Mouse (Mus musculus) NIH3T3 (cell line): ENCODE measurements around the gene Yif1a.

Experiments
- DNase-seq: peaks from one replicate; pipeline ENCODE4 v3.0.0-alpha.2; 2012; ENCODE audit warnings: low read depth

The Yif1a gene

GRCm38 (mm10) chr19:5087884-5088728 is at the start of gene Yif1a:
Gene Yif1a (plus strand): TSS chr19:5088538.
- peak; percentile 99 for DNase-seq

GRCm38 (mm10) chr19:5038709-5039156 is 49.6 kb upstream of the Yif1a start, which contains the start of the genes B4gat1 and AC124502.3:
Gene B4gat1 (plus strand): TSS chr19:5038826.
Gene AC124502.3 (plus strand): TSS chr19:5038891.
- DNase-seq, result peak; percentile 98

GRCm38 (mm10) chr19:5039301-5040114 is 48.8 kb upstream of the Yif1a start:
- DNase-seq, result no peak

- peak; percentile 99 for DNase-seq
Measured at GRCm38 (mm10) chr19:5040862-5041523, 47.3 kb upstream of the Yif1a start, which contains the start of gene Brms1. Gene Brms1 (plus strand): TSS chr19:5041354.

GRCm38 (mm10) chr19:5041588-5041987 is 46.8 kb upstream of the Yif1a start:
- no peak for DNase-seq

- DNase-seq, result peak; percentile 80
Measured at GRCm38 (mm10) chr19:5045531-5045930, 42.8 kb upstream of the Yif1a start.

- DNase-seq, result no peak
Measured at GRCm38 (mm10) chr19:5048138-5049056, 39.9 kb upstream of the Yif1a start.

- no peak for DNase-seq
Measured at GRCm38 (mm10) chr19:5049325-5049724, 39.0 kb upstream of the Yif1a start.

GRCm38 (mm10) chr19:5050047-5050905 is 38.1 kb upstream of the Yif1a start, which contains the start of gene Rin1:
Gene Rin1 (plus strand): TSS chr19:5050481.
- peak; percentile 93 for DNase-seq

- DNase-seq, result peak; percentile 68
Measured at GRCm38 (mm10) chr19:5051031-5051430, 37.3 kb upstream of the Yif1a start.

- no peak for DNase-seq
Measured at GRCm38 (mm10) chr19:5051515-5051914, 36.8 kb upstream of the Yif1a start.

GRCm38 (mm10) chr19:5052166-5052822 is 36.0 kb upstream of the Yif1a start:
- DNase-seq, result no peak

- DNase-seq, result no peak
Measured at GRCm38 (mm10) chr19:5052853-5053252, 35.5 kb upstream of the Yif1a start.

- DNase-seq, result peak; percentile 91
Measured at GRCm38 (mm10) chr19:5053909-5054308, 34.4 kb upstream of the Yif1a start.

GRCm38 (mm10) chr19:5056251-5056650 is 32.1 kb upstream of the Yif1a start:
- DNase-seq, result peak; percentile 83

- DNase-seq, result peak; percentile 76
Measured at GRCm38 (mm10) chr19:5057876-5058775, 30.2 kb upstream of the Yif1a start.

- peak; percentile 76 for DNase-seq
Measured at GRCm38 (mm10) chr19:5058801-5059771, 29.3 kb upstream of the Yif1a start.
